Mouse (Mus musculus): ENCODE results near the gene Dgkg. TPM values are rescaled to one million over a fixed set of nuclear protein-coding genes. Genes with fewer than 3 reads are reported as not detected.

The Dgkg gene
- polyA plus RNA-seq, 1 experiment: 0.40 TPM

DNA sequence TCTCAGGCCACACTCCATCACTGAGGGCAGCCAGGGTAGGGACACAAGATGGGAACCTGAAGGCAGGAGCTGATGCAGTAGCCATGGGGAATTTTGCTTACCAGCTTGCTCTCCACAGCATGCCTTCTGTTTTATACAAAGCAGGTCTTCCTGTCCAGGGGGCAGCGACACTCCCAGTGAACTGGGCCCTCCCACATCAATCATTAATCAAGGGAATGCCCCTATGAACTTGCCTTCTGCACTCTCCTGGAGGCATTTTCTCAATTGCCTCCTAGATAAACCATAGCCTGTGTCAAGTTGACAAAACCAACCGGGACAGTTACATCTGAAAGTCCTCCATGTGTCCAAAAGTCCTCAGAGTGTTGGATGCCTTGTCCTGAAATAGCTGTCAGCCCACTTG is 6.1 kb upstream of the Dgkg start:
- no peak for DNase-seq (ENCODE audit: low read depth in 1 of 2, low spot score in 2 of 2)
- Histone ChIP-seq H3K36me3 (ENCODE audit: control insufficient read depth, insufficient read depth, low read length) (no peaks in the 10 kb centered on the region), H3K27me3 (ENCODE audit: control insufficient read depth, insufficient read depth, low read length) (no peaks in the 10 kb centered on the region), H3K27ac (ENCODE audit: insufficient read depth, low read length) (no peak overlapping the region), H3K4me1 (ENCODE audit: control insufficient read depth, insufficient read depth, insufficient read length) (no peaks in the 10 kb centered on the region), H3K4me3 (ENCODE audit: extremely low read depth, insufficient read depth, insufficient read length) (no peak overlapping the region)
- 76% methylated on average over 2 of the region's 2 CpGs for WGBS
- TF ChIP-seq CTCF (IDR thresholded peaks at IDR 0.05; ENCODE audit: extremely low read depth, insufficient read depth, insufficient read length, insufficient replicate concordance): no peak
- no peak for TF ChIP-seq POLR2A (IDR thresholded peaks at IDR 0.05; ENCODE audit: low read depth, low read length)

DNA sequence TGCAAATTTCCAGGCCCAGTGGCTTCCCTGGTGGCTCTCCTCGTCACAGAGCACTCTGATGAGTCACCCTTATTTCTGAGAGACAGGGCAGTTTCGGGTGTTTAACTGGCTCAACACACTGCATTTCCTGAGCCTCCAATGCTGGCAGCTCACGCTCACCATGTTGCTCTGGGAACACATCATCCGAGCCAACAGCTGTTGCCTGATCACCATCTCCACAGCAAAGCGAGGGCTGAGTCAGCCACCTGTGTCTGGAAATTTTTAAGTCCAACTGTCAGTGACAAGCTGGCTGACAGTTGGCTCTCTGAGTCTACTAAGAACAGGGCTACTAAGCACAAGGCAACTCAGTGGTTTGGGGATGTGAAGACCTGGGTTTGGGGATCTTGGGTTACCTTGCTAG is 4.1 kb upstream of the Dgkg start:
- WGBS: 31% methylated on average over 5 of the region's 5 CpGs
- DNase-seq (ENCODE audit: low read depth in 1 of 2, low spot score in 2 of 2): no peak
- no peaks in the 10 kb centered on the region for H3K36me3 ChIP-seq (ENCODE audit: control insufficient read depth, insufficient read depth, low read length)

DNA sequence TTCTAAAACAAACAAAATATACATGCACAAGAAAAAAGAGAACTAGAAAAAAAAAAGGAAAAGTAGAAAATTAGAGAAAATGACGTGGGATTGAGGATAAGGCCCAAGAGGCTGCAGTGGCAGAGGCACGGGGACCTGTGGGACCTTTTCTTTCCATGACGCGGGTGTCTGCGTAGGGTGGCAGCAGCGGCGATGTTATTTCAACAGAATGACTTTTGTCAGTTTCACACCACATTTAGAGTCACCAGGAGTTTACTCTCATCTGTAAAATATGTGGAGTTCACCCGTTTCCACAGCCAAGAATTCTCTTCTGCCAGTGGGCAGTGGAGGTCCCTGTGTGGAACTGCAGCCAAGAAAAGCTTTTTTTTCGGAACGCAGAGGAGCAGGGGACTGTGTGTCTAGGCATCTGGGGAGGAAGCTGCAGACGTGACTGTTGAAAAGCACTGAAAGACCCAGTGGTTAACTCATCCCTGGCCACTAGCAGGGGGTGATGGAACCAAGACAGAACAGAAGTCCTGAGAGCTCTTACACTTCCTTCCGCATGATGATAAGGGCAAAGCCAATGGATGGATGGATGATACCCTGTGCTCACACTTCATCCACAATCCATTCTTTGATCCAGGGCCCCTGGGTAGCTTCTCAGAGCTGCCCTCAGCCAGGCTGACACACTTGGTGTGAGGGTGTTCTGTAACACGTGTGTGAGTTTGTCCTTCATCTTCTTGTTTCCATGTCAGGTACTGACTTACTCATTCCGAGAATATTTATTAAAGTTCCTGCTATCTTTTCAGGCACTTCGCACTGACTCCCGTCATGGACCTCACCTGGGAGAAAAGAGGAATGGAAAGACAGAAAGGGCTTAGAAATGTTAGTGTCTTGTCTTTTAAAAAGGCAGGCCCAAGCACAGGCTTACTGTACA is 1.1 kb upstream of the Dgkg start:
- DNase-seq (ENCODE audit: low read depth in 1 of 2, low spot score in 2 of 2): peak in 1 of 2 experiments; percentile 7
- 0 out of 2 replicates have a peak, but pooled peaks cover 3% of the 10 kb centered on the region for H3K27me3 ChIP-seq (ENCODE audit: control insufficient read depth, insufficient read depth, low read length)
- no peaks in the 10 kb centered on the region for H3K36me3 ChIP-seq (ENCODE audit: control insufficient read depth, insufficient read depth, low read length)
- no peak for TF ChIP-seq CTCF (IDR thresholded peaks at IDR 0.05; ENCODE audit: extremely low read depth, insufficient read depth, insufficient read length, insufficient replicate concordance)
- no peak for TF ChIP-seq POLR2A (IDR thresholded peaks at IDR 0.05; ENCODE audit: low read depth, low read length)
- 74% methylated on average over 16 of the region's 16 CpGs for WGBS
- peaks cover 15% of the 10 kb centered on the region for H3K4me1 ChIP-seq (ENCODE audit: control insufficient read depth, insufficient read depth, insufficient read length)
- no peak overlapping the region for H3K27ac ChIP-seq (ENCODE audit: insufficient read depth, low read length)
- no peak overlapping the region for H3K4me3 ChIP-seq (ENCODE audit: extremely low read depth, insufficient read depth, insufficient read length)

More for the DNA sequence above, 4.1 kb upstream of the Dgkg start:
- TF ChIP-seq CTCF (IDR thresholded peaks at IDR 0.05; ENCODE audit: extremely low read depth, insufficient read depth, insufficient read length, insufficient replicate concordance): no peak
- no peak for TF ChIP-seq POLR2A (IDR thresholded peaks at IDR 0.05; ENCODE audit: low read depth, low read length)
- Histone ChIP-seq H3K27me3 (ENCODE audit: control insufficient read depth, insufficient read depth, low read length) (no peaks in the 10 kb centered on the region), H3K4me1 (ENCODE audit: control insufficient read depth, insufficient read depth, insufficient read length) (peaks cover 7% of the 10 kb centered on the region), H3K27ac (ENCODE audit: insufficient read depth, low read length) (no peak overlapping the region), H3K4me3 (ENCODE audit: extremely low read depth, insufficient read depth, insufficient read length) (no peak overlapping the region)

DNA sequence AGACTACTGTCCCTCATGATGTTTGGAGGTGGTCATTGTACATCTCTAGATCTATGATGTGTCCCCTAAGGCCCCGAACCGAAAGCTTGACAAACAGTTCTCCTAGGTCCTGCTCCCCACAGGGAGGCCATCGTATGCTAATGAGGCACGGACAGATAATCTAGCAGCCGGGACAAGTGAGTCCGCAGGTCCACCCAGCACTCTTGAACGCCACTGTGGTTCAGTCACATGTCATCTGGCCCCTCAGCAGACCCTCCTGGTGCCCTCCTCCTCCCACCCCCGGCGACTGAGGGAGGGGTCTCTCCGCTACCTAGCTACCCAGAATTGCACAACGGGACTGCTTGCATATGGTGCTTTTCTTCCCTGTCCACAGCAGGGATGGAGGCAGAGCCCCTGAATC is 1.2 kb downstream of the Dgkg start:
- H3K27ac ChIP-seq (ENCODE audit: insufficient read depth, low read length): no peak overlapping the region
- DNase-seq (ENCODE audit: low read depth in 1 of 2, low spot score in 2 of 2): peak in 1 of 2 experiments; percentile 4
- H3K27me3 ChIP-seq (ENCODE audit: control insufficient read depth, insufficient read depth, low read length): 0 out of 2 replicates have a peak, but pooled peaks cover 3% of the 10 kb centered on the region
- WGBS: 14% methylated on average over 11 of the region's 11 CpGs
- peak overlapping the region; percentile 25; the same call in 1 of the 2 replicates for H3K4me3 ChIP-seq (ENCODE audit: extremely low read depth, insufficient read depth, insufficient read length)
- TF ChIP-seq CTCF (IDR thresholded peaks at IDR 0.05; ENCODE audit: extremely low read depth, insufficient read depth, insufficient read length, insufficient replicate concordance) (no peak), POLR2A (IDR thresholded peaks at IDR 0.05; ENCODE audit: low read depth, low read length) (no peak)
- H3K4me1 ChIP-seq (ENCODE audit: control insufficient read depth, insufficient read depth, insufficient read length): peaks cover 15% of the 10 kb centered on the region
- H3K36me3 ChIP-seq (ENCODE audit: control insufficient read depth, insufficient read depth, low read length): no peaks in the 10 kb centered on the region

DNA sequence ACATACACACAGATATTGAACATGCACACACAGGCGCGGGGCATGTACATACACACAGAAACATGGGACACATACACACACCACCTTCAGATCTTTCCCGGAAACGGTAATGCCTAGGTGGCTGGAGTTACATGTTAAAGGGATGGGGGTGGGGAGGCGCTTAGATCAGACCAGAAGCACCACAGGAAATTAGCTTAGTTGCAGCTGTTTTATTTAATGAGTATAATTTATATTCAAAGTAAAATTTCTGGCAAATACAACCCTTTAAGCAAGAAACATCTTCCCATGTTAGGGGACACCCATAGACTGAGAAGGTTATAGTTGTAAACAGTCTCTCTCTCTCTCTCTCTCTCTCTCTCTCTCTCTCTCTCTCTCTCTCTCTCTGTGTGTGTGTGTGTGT is 1.8 kb downstream of the Dgkg start:
- TF ChIP-seq POLR2A (IDR thresholded peaks at IDR 0.05; ENCODE audit: low read depth, low read length) (no peak), CTCF (IDR thresholded peaks at IDR 0.05; ENCODE audit: extremely low read depth, insufficient read depth, insufficient read length, insufficient replicate concordance) (no peak)
- no peak overlapping the region for H3K4me3 ChIP-seq (ENCODE audit: extremely low read depth, insufficient read depth, insufficient read length)

DNA sequence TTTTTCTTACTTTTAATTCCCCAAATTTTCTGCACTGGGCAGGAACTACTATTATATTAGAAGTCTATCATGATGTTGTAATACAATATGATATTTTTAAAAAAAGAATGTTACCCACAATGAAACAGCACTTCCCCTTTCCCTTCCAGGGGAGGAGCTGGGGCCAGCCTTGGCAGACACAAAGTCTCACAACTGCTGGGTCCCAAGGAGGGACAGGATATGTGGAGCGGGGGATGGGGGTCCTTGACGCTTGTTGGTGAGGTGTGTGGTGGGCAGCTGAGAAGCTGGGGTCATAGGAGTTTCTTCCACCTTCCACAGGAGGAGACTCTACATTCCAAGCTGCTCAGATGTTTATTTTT is 2.6 kb downstream of the Dgkg start:
- H3K27me3 ChIP-seq (ENCODE audit: control insufficient read depth, insufficient read depth, low read length): 0 out of 2 replicates have a peak, but pooled peaks cover 3% of the 10 kb centered on the region
- peaks cover 15% of the 10 kb centered on the region for H3K4me1 ChIP-seq (ENCODE audit: control insufficient read depth, insufficient read depth, insufficient read length)
- 6% methylated on average over 2 of the region's 2 CpGs for WGBS
- H3K36me3 ChIP-seq (ENCODE audit: control insufficient read depth, insufficient read depth, low read length): no peaks in the 10 kb centered on the region
- H3K27ac ChIP-seq (ENCODE audit: insufficient read depth, low read length): no peak overlapping the region
- no peak overlapping the region for H3K4me3 ChIP-seq (ENCODE audit: extremely low read depth, insufficient read depth, insufficient read length)
- TF ChIP-seq POLR2A (IDR thresholded peaks at IDR 0.05; ENCODE audit: low read depth, low read length) (no peak), CTCF (IDR thresholded peaks at IDR 0.05; ENCODE audit: extremely low read depth, insufficient read depth, insufficient read length, insufficient replicate concordance) (no peak)
- DNase-seq (ENCODE audit: low read depth in 1 of 2, low spot score in 2 of 2): no peak

More for the DNA sequence above, 1.8 kb downstream of the Dgkg start:
- Histone ChIP-seq H3K4me1 (ENCODE audit: control insufficient read depth, insufficient read depth, insufficient read length) (peaks cover 15% of the 10 kb centered on the region), H3K27ac (ENCODE audit: insufficient read depth, low read length) (no peak overlapping the region), H3K27me3 (ENCODE audit: control insufficient read depth, insufficient read depth, low read length) (0 out of 2 replicates have a peak, but pooled peaks cover 3% of the 10 kb centered on the region), H3K36me3 (ENCODE audit: control insufficient read depth, insufficient read depth, low read length) (no peaks in the 10 kb centered on the region)
- DNase-seq (ENCODE audit: low read depth in 1 of 2, low spot score in 2 of 2): no peak
- WGBS: 29% methylated on average over 5 of the region's 5 CpGs

All from spleen, adult 2 months (tissue).